Mouse (Mus musculus) ovary, postnatal 14 days (tissue): ENCODE measurements at regions not wholly inside any gene's neighbourhood (a gene's known extent, or its start where the extent isn't known, plus 50 kb on each side); places are given as distances from the start of the nearest gene placed in this dataset.

ENCODE experiments used
- DNase-seq: peaks from one replicate; pipeline ENCODE4 v3.0.0; 2022; ENCODE audit warnings: low spot score

GRCm38 (mm10) chr4:142465226-142465625 lies 226.0 kb upstream of the Kazn start:
- DNase-seq: no peak

GRCm38 (mm10) chr4:142464066-142464465 lies 224.9 kb upstream of the Kazn start:
- no peak for DNase-seq

GRCm38 (mm10) chr4:142460468-142461086 lies 221.4 kb upstream of the Kazn start:
- no peak for DNase-seq

- no peak for DNase-seq
Measured at GRCm38 (mm10) chr4:142452614-142453013, 213.4 kb upstream of the Kazn start.

- no peak for DNase-seq
Measured at GRCm38 (mm10) chr4:142450884-142451283, 211.7 kb upstream of the Kazn start.

GRCm38 (mm10) chr4:142449713-142450112 lies 210.5 kb upstream of the Kazn start:
- no peak for DNase-seq

- no peak for DNase-seq
Measured at GRCm38 (mm10) chr4:142449198-142449702, 210.0 kb upstream of the Kazn start.

- DNase-seq: no peak
Measured at GRCm38 (mm10) chr4:142447529-142447928, 208.3 kb upstream of the Kazn start.

GRCm38 (mm10) chr4:142441045-142441444 lies 201.8 kb upstream of the Kazn start:
- DNase-seq: peak; percentile 31

GRCm38 (mm10) chr4:142439450-142440183 lies 200.4 kb upstream of the Kazn start:
- no peak for DNase-seq

GRCm38 (mm10) chr4:142424596-142424995 lies 185.4 kb upstream of the Kazn start:
- DNase-seq: no peak

- DNase-seq: no peak
Measured at GRCm38 (mm10) chr4:142420427-142420826, 181.2 kb upstream of the Kazn start.

- DNase-seq: no peak
Measured at GRCm38 (mm10) chr4:142414874-142415273, 175.7 kb upstream of the Kazn start.

GRCm38 (mm10) chr4:142411792-142412191 lies 172.6 kb upstream of the Kazn start:
- no peak for DNase-seq

- DNase-seq: peak; percentile 26
Measured at GRCm38 (mm10) chr4:142410596-142411573, 171.7 kb upstream of the Kazn start.

GRCm38 (mm10) chr4:142397858-142398257 lies 158.7 kb upstream of the Kazn start:
- no peak for DNase-seq

- DNase-seq: peak; percentile 29
Measured at GRCm38 (mm10) chr4:142392924-142393323, 153.7 kb upstream of the Kazn start.

- no peak for DNase-seq
Measured at GRCm38 (mm10) chr4:142390531-142391195, 151.5 kb upstream of the Kazn start.

GRCm38 (mm10) chr4:142388476-142388875 lies 149.3 kb upstream of the Kazn start:
- DNase-seq: no peak

- no peak for DNase-seq
Measured at GRCm38 (mm10) chr4:142381168-142381567, 142.0 kb upstream of the Kazn start.

GRCm38 (mm10) chr4:142378452-142378851 lies 139.3 kb upstream of the Kazn start:
- no peak for DNase-seq

- no peak for DNase-seq
Measured at GRCm38 (mm10) chr4:142367774-142368173, 128.6 kb upstream of the Kazn start.
